Mouse (Mus musculus): ENCODE data around the gene Slc4a5. TPM values are rescaled to one million over a fixed set of nuclear protein-coding genes. Genes with fewer than 3 reads are reported as not detected.
A peak's percentile ranks its signal among the peaks of the same experiment; 100 is the strongest.
"Not testable (repeated sequence)": the region's sequence is repeated elsewhere in the genome, so short reads cannot be mapped to it uniquely, and the experiment has no call there.

Gene Slc4a5
- total RNA-seq, 2 experiments from 2014 or later: 2.3 to 2.5 TPM

DNA sequence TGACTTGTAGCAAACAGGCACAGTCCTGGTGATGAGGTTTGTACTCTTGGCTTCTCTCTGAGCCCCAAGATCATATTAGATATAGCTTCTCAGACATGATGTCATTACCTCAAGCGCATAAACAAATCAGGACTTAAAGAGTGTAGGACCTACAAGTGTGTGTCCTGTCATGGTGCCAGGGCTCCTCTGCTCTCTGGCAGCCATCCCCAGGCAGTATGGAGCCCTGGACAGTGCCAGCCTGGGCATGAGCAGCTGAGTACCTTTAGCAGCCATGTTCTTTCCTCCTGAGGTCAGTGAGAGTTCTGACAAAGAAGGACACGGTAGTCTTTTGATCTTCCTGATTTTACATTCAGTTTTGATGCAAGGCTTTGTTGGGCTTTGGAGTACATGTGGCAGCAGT lies 123.3 kb downstream of the Slc4a5 start:
- DNase-seq (ENCODE audit: low spot score in 2 of 2): no peak
- intact Hi-C loops (cut with DNase I): no loop called here

DNA sequence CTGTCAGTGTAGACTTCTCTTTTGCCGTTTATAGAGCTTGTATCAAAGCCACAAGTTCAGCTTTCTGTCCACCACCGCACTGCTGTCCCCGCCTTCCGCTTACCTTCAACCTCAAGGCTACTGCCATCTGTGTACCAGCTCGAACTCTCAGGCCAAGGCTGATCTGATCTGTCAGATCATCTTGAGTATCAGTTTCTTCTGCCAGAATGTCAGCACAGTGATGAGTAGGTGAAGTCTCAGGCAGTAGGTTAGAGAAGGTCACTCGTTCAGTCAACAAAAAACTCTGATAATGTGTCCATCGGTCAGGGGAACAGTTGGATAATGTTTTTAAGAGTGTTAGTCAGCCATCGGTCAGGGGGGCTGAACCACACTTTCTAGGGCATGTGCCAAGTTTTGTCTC lies 125.7 kb downstream of the Slc4a5 start:
- intact Hi-C loops (cut with DNase I): not testable (repeated sequence)

GRCm38 (mm10) chr6:83347916-83348315 lies 128.3 kb downstream of the Slc4a5 start:
- no peak for DNase-seq (ENCODE audit: low spot score in 2 of 2)
- intact Hi-C loops (cut with DNase I): loop anchor here (2.0 kb wide), 1 partner anchor 159 kb away; the partner anchor contains the start of gene Dguok

More for the DNA sequence above, 125.7 kb downstream of the Slc4a5 start:
- DNase-seq (ENCODE audit: low spot score in 2 of 2): not testable (repeated sequence)

GRCm38 (mm10) chr6:83348873-83349272 lies 129.2 kb downstream of the Slc4a5 start, which contains the start of gene Bola3:
Gene Bola3 (plus strand): TSS chr6:83349147.
- peak; percentile 39 to 42 for DNase-seq (ENCODE audit: low spot score in 2 of 2)
- intact Hi-C loops (cut with DNase I): loop anchor here (2.0 kb wide), 1 partner anchor 158 kb away; the partner anchor contains the start of gene Dguok

- peak; percentile 86 to 88 for DNase-seq (ENCODE audit: low spot score in 2 of 2)
- intact Hi-C loops (cut with DNase I): loop anchor here (2.0 kb wide), 1 partner anchor 157 kb away; the partner anchor contains the start of gene Dguok
Observed at GRCm38 (mm10) chr6:83349274-83349958, 129.8 kb downstream of the Slc4a5 start.

GRCm38 (mm10) chr6:83350172-83350571 lies 130.5 kb downstream of the Slc4a5 start:
- intact Hi-C loops (cut with DNase I): loop anchor here (5.0 to 10.0 kb wide), 2 partner anchors 135 to 322 kb away; partner anchors contain the start of gene Slc4a5
- DNase-seq (ENCODE audit: low spot score in 2 of 2): no peak

- no peak for DNase-seq (ENCODE audit: low spot score in 2 of 2)
- intact Hi-C loops (cut with DNase I): loop anchor here (5.0 to 10.0 kb wide), 2 partner anchors 136 to 321 kb away; partner anchors contain the start of gene Slc4a5
Observed at GRCm38 (mm10) chr6:83350851-83351405, 131.3 kb downstream of the Slc4a5 start.

GRCm38 (mm10) chr6:83351490-83352160 lies 132.0 kb downstream of the Slc4a5 start:
- DNase-seq (ENCODE audit: low spot score in 2 of 2): no peak
- intact Hi-C loops (cut with DNase I): loop anchor here (5.0 to 10.0 kb wide), 2 partner anchors 137 to 321 kb away; partner anchors contain the start of gene Slc4a5

GRCm38 (mm10) chr6:83352666-83353410 lies 133.2 kb downstream of the Slc4a5 start:
- peak in 1 of 2 experiments; percentile 45 for DNase-seq (ENCODE audit: low spot score in 2 of 2)
- intact Hi-C loops (cut with DNase I): loop anchor here (5.0 to 10.0 kb wide), 2 partner anchors 138 to 319 kb away; partner anchors contain the start of gene Slc4a5

Other genes starting within 250 kb of the Slc4a5 start
- gene Dok1, start 186.4 kb upstream of the Slc4a5 start, total RNA-seq (2021): 1 to 10 TPM; 1.1 to 1.6 TPM
- 1 to 10 TPM; 1.9 to 2.7 TPM for gene Loxl3, start 185.7 kb upstream of the Slc4a5 start, total RNA-seq (2021)
- 100 to 1,000 TPM; 100 to 114 TPM for gene Aup1, start 165.3 kb upstream of the Slc4a5 start, total RNA-seq (2021)
- gene Htra2, start 164.6 kb upstream of the Slc4a5 start, total RNA-seq (2021): 10 to 100 TPM; 42.9 to 45.4 TPM
- gene Dqx1, start 162.0 kb upstream of the Slc4a5 start, total RNA-seq (2021): under 1 TPM; 0.25 to 0.99 TPM
- not detected for gene Tlx2, start 149.5 kb upstream of the Slc4a5 start, total RNA-seq (2021)
- gene Pcgf1, start 142.0 kb upstream of the Slc4a5 start, total RNA-seq (2021): 10 to 100 TPM; 21.3 to 24.4 TPM
- gene Lbx2, start 133.5 kb upstream of the Slc4a5 start, total RNA-seq (2021): under 1 TPM in 1 of 2 experiments, not detected in 1; 0.46 TPM
- gene Ccdc142, start 118.2 kb upstream of the Slc4a5 start, total RNA-seq (2021): 1 to 10 TPM; 3.2 to 4.1 TPM
- gene Gm42688, start 118.2 kb upstream of the Slc4a5 start, total RNA-seq (2021): 1 to 10 TPM; 3.9 to 5.0 TPM
- 10 to 100 TPM; 60.3 to 66.6 TPM for gene Mrpl53, start 110.8 kb upstream of the Slc4a5 start, total RNA-seq (2021)
- gene Mogs, start 104.3 kb upstream of the Slc4a5 start, total RNA-seq (2021): 10 to 100 TPM; 27.2 to 28.0 TPM
- 10 to 100 TPM; 36.7 to 48.7 TPM for gene Wbp1, start 98.3 kb upstream of the Slc4a5 start, total RNA-seq (2021)
- 10 to 100 TPM; 11.2 to 21.3 TPM for gene Ino80b, start 94.4 kb upstream of the Slc4a5 start, total RNA-seq (2021)
- 10 to 100 TPM; 51.2 to 76.8 TPM for gene Rtkn, start 84.4 kb upstream of the Slc4a5 start, total RNA-seq (2021)
- 10 to 100 TPM; 28.8 to 29.1 TPM for gene Wdr54, start 63.4 kb upstream of the Slc4a5 start, total RNA-seq (2021)
- gene 1700003E16Rik, start 63.4 kb upstream of the Slc4a5 start, total RNA-seq (2021): 10 to 100 TPM; 28.8 to 30.2 TPM
- gene Dctn1, start 53.9 kb upstream of the Slc4a5 start, total RNA-seq (2021): 100 to 1,000 TPM; 329 to 365 TPM
- gene Mthfd2, start 106.1 kb downstream of the Slc4a5 start, total RNA-seq (2021): 1 to 10 TPM; 5.0 to 6.3 TPM
- 10 to 100 TPM; 20.0 to 20.2 TPM for gene Mob1a, start 106.2 kb downstream of the Slc4a5 start, total RNA-seq (2021)
- 10 to 100 TPM; 52.3 to 56.5 TPM for gene Bola3, start 129.3 kb downstream of the Slc4a5 start, total RNA-seq (2021)
- gene Tet3, start 239.3 kb downstream of the Slc4a5 start, total RNA-seq (2021): 10 to 100 TPM; 86.4 to 87.3 TPM